Mouse (Mus musculus): ENCODE results near the gene Gabrb3.
A peak's percentile ranks its signal among the peaks of the same experiment; 100 is the strongest.

DNA sequence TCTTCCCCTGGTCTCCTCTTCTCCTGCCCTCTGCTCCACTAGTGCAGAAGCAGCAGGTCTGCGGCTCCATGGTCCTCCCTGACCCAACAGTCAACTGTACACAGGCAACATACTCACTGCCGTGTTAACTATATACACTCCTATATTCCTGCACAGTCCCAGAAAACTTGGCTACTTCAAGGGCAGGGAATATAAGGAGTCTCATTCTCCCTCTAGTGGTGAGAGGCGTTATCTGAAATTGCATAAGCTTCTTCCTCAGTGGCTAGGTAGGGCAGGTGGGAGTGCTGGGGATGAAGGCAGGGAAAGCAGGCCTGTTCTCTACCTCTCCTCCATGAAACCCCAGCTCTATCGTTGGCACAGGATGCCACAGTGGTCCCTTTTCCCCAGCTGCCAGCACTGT is 35.4 kb upstream of the Gabrb3 start:
- TF ChIP-seq CTCF (IDR thresholded peaks at IDR 0.05; ENCODE audit: borderline replicate concordance, insufficient read depth, low read depth, low read length) (peak; percentile 18; the same call in 1 of the 2 replicates), POLR2A (IDR thresholded peaks at IDR 0.05; ENCODE audit: borderline replicate concordance, insufficient read depth, low read length) (no peak)
